Mouse (Mus musculus) brain, embryonic 14.5 days (tissue): ENCODE data around the gene Ppp4r3a. TPM values are rescaled to one million over a fixed set of nuclear protein-coding genes. Genes with fewer than 3 reads are reported as not detected.

Experiments
- DNase-seq: peaks from one replicate; pipeline ENCODE4 v3.0.0-alpha.2; 2011; ENCODE audit warnings: low read depth
- CTCF ChIP-seq: fragments of 200-500 bp; IDR thresholded peaks from 2 replicates; pipeline ENCODE4 v1.5.1; 2012; ENCODE audit warnings: inconsistent platforms, mild to moderate bottlenecking, moderate library complexity, borderline replicate concordance; ENCODE audit not compliant: insufficient read depth, insufficient read length; ENCODE audit errors: extremely low read depth
- POLR2A ChIP-seq: fragments of 200-500 bp; IDR thresholded peaks from 2 replicates; pipeline ENCODE4 v1.6.1; 2012; ENCODE audit warnings: mild to moderate bottlenecking, inconsistent platforms, borderline replicate concordance; ENCODE audit not compliant: poor library complexity, insufficient read depth, insufficient read length, severe bottlenecking; ENCODE audit errors: extremely low read depth
- polyA plus RNA-seq: library from polyadenylated mRNA; depleted of rRNA; stranded (reverse); fragments of >200 nt; gene quantifications from 2 replicates; pipeline ENCODE4 v1.2.3, GENCODE M21; 2012; rRNA removed

Gene Ppp4r3a
- polyA plus RNA-seq, 1 experiment, result 45.0 TPM

DNA sequence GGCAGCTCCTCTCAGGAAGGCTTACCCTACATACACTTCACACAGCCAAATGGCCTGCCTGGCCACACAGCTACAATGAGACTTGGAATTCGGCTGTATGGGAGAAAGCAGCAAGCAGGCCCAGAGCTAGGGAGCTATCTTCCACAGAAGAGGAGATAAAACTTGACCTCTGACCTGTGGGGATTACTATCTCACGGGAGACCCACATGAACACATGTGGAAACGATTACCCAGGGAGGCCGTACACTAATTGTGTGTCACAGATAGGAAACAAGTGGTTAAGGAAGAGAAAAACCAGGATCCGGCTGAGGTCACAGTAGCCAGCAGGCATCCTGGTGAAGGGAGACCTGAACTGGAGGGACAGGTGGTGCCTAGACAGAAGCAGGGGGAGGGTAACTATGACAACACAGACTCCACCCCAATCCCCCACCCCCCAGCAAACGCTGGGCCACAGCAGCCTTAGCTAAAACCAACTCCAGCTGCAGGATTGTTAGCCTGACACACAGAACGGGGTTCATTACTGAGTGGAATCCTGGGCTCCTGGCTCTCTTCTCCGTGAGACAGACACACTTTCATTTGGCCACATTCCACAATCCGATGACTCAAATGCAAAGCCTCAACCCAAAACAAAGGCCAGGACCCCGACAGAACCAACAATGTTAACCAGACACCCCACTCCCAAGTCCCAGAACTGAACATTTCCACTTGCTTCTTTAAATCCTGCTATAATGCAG lies 85.5 kb downstream of the Ppp4r3a start:
- TF ChIP-seq CTCF, result no peak
- TF ChIP-seq POLR2A, result no peak

GRCm38 (mm10) chr12:100996378-100996898 lies 87.1 kb downstream of the Ppp4r3a start:
- no peak for DNase-seq
- TF ChIP-seq CTCF (no peak), POLR2A (no peak)

More for the DNA sequence above, 85.5 kb downstream of the Ppp4r3a start:
- no peak for DNase-seq

DNA sequence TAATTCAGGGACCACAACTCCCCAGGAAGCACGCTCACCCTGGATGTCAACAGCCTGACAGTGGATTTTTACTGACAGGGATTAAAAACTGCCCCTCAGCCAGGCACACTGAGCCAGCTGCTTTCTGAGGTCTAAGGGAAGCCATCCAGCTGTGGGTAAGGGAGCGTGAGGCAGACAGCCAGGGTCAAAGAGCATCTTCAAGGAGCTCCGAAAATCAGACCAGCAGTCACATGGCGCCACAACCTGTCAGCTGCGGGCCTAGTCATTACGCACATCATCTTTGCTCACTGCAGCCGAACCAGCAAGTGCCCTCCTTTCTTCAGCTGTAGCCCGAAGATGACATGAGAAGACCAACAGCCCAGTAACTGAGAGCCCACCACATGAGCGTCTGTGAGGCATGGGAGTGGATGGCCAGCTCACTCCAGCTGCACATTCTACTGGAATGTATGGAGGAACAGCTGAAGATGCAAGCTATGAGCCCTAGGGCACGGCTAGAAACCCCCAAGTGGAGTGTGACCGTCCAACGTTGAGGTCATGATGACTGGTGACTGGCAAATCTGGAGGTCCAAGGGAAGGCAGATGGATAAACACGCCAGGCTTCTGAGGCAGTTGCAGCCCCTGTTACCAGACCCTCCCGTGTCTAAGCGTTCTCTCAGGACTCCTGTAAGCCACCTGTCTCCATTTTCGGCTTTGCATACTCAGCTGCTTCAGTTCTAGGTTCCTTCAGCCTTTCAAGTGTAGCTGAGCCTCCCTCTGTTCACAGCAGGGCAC lies 87.7 kb downstream of the Ppp4r3a start:
- peak; percentile 66 for DNase-seq
- TF ChIP-seq CTCF (no peak), POLR2A (no peak)

DNA sequence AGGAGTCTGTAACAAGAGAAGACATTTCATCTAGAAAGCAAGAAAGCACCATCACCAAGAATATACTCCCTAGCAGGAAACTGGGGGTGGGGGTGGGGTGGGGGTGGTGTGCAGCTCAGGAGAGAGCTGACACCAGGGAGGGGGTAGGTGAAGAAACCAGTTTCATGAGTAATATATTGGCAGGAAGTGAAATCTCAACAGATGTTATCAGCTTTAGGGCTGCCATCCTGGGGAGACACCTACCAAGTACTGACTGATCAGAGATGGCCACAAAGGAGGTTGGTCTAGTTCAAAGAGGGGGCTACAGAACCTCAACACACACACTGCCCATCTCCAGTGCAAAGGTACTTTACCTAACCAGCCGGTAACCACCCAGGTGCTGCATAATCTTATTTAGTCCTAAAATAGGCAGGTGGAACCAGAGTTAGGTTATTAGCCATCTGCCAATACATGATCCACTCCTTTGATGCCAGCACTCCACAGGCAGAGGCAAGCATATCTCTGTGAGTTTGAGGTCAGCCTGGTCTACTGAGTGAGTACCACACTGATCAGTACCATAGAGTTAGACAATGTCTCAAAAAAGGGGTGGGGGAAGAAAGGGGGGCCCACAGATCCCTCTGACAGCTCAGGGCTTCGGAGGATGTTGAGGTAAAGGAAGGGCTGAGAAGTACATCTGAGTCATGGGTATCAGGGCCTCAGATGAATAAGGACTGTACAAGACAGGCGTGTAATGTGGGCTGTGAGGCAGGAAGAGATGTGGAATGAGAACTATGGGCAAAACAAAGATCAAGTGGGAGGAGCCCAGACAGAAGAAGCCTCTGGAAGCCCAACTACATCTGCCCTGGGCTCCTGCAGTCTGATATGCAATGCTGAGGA lies 89.1 kb downstream of the Ppp4r3a start:
- no peak for TF ChIP-seq CTCF
- TF ChIP-seq POLR2A, result no peak
- no peak for DNase-seq

DNA sequence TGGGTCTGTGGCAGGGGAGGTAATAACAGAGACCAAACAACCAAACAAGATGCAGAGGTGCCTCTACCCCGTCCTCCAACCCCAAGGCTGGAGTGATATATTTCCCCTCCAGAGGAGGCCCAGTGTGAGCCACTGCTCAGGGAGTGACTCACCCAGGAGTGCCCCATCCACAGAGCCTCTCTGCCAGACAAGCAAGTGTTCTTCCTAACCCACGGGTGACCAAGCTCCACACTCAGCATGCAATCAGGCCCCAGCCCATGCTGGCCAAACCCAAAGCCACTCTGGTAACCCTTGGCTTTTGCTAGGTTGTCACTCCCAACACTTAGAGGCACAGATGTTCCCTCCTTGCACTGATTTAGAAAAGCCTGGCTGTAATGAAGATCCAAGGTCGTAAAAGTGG lies 90.4 kb downstream of the Ppp4r3a start:
- DNase-seq, result no peak
- TF ChIP-seq POLR2A (no peak), CTCF (no peak)

DNA sequence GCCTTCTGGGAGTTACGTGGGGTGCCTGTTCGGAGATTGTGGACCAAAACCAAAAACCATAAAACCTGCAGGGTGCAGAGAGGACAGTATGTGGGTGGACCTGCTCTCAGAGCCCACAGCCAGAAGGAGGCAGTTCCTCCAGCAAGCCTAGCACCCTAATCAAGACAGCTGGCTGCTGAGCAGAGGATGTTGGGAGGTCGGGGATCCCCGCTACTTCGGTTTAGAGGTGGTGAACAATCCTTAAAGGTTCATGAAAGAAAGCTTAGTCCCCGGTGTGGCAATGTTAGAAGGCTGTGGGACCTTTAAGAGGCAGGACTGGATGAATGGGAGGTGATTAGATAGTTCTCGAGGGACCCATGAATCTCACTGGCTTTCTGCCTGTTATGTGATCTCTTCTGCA lies 91.0 kb downstream of the Ppp4r3a start:
- DNase-seq, result no peak
- no peak for TF ChIP-seq CTCF
- TF ChIP-seq POLR2A, result no peak

GRCm38 (mm10) chr12:100991119-100991518 lies 92.4 kb downstream of the Ppp4r3a start:
- no peak for TF ChIP-seq CTCF
- no peak for DNase-seq

DNA sequence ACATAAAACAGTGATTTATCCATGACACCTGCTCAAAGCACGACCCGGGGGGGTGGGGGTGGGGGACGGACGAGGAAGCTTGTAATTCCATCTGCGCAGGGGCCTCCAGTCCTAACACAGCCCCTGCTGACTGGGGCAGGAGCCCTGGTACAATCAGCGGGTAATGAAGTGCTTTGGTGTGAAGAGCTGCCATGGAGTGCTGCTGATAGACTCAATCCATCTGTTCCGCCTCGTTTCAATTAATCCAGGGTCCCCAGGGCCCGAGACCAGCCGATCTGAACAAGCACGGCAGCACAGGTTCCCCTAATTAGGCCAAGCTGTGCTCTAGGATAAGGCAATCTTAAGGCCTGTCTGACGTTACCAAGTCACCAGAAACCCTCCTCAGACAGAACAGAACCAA lies 93.2 kb downstream of the Ppp4r3a start:
- TF ChIP-seq CTCF (no peak), POLR2A (no peak)
- DNase-seq, result peak; percentile 94

DNA sequence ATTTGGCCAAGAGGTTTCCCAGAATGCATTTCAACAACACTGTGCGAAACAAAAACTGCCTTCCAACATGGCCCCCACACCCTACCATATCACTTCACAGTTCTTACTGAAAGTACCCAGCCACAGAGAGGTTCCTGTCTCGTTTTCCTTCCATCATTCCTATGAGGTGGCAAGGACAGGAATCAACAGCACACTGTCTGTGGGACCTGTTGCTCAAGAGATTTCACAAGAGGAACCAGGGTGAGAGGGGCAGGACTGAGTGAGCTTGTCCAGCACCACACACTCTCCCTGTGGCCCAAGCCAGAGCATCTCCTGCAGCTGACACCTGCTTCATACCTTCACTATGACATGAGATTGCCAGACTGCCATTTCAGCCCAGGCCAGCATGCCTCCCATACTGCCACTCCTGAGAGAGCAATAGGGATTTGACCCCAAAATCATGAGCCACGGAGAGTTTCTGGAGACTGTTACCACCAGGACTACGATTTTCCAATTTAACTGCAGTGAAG lies 93.7 kb downstream of the Ppp4r3a start:
- TF ChIP-seq POLR2A (no peak), CTCF (no peak)
- DNase-seq, result no peak

Other genes starting within 250 kb of the Ppp4r3a start
- gene Gpr68, start 175.5 kb downstream of the Ppp4r3a start, polyA plus RNA-seq, result 1.8 and 3.4 TPM in 2 replicates
- 24.1 and 31.6 TPM in 2 replicates for gene Ccdc88c, start 54.6 kb downstream of the Ppp4r3a start, polyA plus RNA-seq